Mouse (Mus musculus): Measurements from ENCODE around the gene Senp1.

Gene Senp1

DNA sequence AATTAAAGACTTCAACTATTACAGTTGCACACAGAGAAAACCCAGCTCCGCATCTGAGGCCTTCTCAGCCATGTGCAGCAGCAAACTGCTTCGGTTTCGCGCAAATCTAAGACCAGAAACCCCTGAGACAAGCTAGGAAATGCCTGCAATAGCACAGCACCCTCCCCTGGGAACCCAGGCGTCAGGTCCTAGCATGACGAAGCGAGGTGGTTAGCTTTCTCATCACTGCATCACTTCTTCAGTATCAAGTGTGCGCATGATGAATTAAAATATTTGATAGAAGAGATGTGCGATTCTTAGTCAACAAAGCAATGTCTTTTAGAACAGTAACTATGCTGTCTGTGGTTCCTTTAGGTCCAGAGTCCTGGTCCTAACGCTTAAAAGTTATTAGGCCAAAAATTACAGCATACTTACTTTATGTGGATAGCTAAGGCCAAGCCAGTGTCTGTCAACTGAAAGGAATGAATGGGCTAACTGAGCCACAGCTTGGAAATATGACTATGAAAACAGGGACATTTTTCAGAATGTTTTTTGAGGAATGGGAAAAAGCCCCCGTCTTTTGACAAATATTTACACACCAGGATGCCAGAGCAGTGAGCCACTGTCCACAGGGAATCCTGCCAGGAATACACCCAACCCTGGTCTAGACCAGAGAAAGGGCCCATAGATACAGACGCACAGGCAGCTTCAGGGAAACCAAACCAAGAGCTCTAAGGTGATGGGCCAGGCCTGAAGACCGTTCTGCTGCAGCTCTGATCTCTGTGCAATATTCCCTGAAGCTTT, 44.4 kb downstream of the Senp1 start:
- in situ Hi-C loops (cut with MboI, MseI) = no loop called here

DNA sequence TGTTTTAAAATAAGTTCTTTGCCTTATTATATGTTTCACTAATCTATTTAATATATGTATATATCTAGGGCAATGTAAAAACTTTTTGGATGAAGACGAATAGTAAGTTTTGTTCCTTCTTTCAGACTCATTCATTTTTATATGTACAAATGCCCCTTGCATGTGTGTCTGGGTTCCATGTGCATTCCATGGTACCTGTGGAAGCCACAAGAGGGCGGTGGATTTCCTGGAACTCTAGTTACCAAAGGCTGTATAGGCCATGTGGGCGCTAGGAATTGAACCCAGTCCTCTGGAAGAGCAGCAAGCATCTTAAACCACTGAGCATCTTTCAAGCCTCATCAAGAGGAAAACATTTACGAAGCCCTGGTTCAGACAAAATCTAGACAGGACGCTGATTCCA, 49.2 kb downstream of the Senp1 start:
- in situ Hi-C loops (cut with MboI, MseI) = no loop called here

- in situ Hi-C loops (cut with MboI, MseI) = no loop called here
Measured at GRCm38 (mm10) chr15:98043967-98044366, 49.6 kb downstream of the Senp1 start.

GRCm38 (mm10) chr15:98042508-98042907, 51.0 kb downstream of the Senp1 start:
- in situ Hi-C loops (cut with MboI, MseI) = no loop called here

DNA sequence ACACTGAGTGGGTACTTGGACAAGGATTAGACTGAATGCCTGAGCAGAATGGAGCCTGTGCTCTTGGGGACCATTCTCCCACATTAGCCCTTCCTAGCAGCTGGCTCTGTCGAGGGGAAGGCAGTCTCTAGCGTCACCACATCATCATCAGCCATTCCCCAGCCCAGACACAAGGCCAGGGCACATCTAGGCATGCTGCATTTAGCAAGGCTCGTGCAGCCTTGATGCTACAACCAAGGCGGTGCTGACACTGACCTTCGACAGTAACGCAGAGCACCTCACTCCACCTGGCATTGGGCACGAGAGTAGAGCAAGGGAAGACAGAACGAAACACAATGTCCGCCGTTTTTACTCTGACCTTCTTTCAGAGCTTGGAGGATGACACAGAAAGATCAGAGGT, 53.9 kb downstream of the Senp1 start:
- in situ Hi-C loops (cut with MboI, MseI) = no loop called here

- in situ Hi-C loops (cut with MboI, MseI) = no loop called here
Measured at GRCm38 (mm10) chr15:98036578-98036977, 57.0 kb downstream of the Senp1 start.

DNA sequence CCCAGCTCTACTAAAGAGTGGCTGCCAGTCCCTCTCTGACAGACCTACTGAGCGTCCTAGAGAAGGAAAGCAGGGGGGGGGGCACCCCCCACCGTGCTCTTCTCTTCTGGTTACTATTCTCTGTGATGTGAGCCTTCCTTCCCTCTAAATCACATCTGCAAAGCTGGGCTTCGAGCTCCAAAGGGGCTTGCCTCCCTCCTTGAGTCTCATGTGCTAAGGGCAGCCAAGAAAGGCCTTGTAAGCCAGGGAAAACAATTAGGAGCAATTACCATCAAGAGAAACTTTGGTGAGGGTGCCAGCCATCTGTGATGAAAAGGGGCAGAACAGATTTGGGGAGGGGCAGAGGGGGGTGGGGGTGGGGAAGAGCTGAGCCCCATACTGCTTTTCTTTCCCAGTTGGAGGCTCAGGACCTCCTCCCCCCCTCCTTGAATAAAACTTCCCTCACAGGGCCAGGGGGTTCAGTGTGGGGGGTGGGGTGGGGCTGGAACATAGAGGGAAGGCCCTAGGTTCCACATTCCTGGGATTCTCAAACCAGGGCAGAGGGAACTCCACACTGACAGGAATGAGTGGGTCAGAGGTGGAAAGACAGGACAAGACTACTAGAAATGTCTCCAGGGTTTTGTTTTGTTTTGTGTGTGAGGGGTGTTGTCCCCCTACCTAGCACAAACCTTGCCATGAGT, 58.3 kb downstream of the Senp1 start:
- in situ Hi-C loops (cut with MboI, MseI) = no loop called here

GRCm38 (mm10) chr15:98033233-98033748, 60.3 kb downstream of the Senp1 start:
- in situ Hi-C loops (cut with MboI, MseI) = no loop called here

GRCm38 (mm10) chr15:98029798-98030197, 63.7 kb downstream of the Senp1 start:
- in situ Hi-C loops (cut with MboI, MseI) = no loop called here

GRCm38 (mm10) chr15:98026967-98027904, 66.3 kb downstream of the Senp1 start:
- in situ Hi-C loops (cut with MboI, MseI) = no loop called here

- in situ Hi-C loops (cut with MboI, MseI) = no loop called here
Measured at GRCm38 (mm10) chr15:98025611-98026010, 67.9 kb downstream of the Senp1 start.

DNA sequence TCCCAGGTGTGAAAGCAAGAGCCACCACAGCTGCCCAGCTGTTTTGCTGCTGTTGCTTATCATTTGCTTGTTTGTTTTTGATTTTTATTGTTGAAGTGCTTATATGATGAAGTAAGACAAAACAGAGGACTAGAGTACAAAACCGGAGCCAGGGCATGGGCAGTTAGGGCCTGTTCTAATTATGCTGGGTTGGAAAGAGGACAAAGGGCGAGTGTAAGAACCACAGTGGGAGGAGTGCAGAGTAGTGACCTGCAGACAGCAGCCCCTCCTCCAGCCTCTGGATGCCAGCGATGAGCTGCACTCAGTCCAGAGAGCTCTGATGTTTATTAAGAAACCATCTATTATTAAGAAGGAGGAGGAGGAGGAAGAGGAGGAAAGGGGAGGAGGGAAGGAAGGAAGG, 70.4 kb downstream of the Senp1 start:
- in situ Hi-C loops (cut with MboI, MseI) = no loop called here

- in situ Hi-C loops (cut with MboI, MseI) = no loop called here
Measured at GRCm38 (mm10) chr15:98021886-98022285, 71.7 kb downstream of the Senp1 start.

DNA sequence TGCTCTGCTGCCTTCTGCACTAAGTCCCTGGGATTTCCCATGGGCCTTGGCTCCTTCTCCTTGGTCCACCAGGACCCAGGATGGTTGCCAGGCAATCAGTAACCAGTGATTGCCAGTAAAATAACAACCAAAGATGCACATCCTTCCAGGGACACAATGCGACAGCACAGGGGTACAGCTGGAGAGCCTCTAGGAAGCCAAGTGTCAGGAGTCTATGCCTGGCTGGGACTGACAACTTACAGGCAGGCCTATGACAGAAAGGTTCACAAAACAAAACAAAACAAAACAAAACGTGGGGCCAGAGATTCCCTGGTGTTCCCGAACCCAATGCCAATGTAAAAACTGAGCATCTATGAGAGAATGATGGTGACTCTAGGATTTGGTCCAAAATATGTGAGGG, 74.5 kb downstream of the Senp1 start:
- in situ Hi-C loops (cut with MboI, MseI) = loop anchor here (10.0 kb wide), 2 partner anchors 456 to 844 kb away; no protein-coding TSS in a partner anchor

DNA sequence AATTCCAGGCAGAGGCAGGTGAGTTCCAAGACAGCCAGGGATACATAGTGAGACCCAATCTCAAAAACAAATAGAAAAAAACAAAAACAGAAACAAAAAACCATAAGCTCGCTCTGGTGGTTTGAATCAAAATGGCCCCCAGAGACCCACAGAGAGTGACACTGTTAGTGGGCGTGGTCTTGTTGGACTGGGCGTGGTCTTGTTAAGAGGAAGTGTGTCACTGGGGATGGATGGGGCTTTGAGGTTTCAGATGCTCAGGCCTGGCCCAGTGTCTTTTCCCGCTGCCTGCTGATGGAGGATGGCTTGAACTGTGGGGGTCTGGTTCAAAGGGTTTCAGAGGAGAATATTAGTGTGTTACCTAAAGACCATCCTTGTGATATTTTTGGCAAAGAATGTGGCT, 75.6 kb downstream of the Senp1 start:
- in situ Hi-C loops (cut with MboI, MseI) = loop anchor here (10.0 kb wide), 2 partner anchors 457 to 843 kb away; no protein-coding TSS in a partner anchor

- in situ Hi-C loops (cut with MboI, MseI) = loop anchor here (10.0 kb wide), 2 partner anchors 462 to 838 kb away; no protein-coding TSS in a partner anchor
Measured at GRCm38 (mm10) chr15:98012810-98013209, 80.7 kb downstream of the Senp1 start.

DNA sequence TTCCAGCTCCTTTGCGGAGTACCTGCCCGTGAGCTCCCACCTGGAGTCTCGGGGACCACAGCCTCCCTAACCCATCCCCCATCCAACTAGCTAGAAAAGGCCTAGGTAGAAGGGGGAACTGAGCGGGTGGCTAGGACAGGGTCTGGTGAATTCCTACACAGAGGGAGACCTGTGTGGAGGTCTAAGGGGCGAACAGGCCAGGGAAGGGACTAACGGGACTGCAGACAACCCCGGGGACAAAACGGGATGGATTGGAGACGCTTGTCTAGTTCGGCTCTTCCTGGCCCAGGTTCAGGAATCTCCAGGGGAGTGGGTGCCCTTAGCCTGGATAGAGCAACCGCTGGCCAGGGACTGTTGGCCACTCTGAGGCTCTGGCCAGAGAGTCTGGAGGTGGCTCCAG, 88.4 kb downstream of the Senp1 start:
- in situ Hi-C loops (cut with MboI, MseI) = no loop called here

GRCm38 (mm10) chr15:98004740-98005159, 88.8 kb downstream of the Senp1 start:
- in situ Hi-C loops (cut with MboI, MseI) = no loop called here

DNA sequence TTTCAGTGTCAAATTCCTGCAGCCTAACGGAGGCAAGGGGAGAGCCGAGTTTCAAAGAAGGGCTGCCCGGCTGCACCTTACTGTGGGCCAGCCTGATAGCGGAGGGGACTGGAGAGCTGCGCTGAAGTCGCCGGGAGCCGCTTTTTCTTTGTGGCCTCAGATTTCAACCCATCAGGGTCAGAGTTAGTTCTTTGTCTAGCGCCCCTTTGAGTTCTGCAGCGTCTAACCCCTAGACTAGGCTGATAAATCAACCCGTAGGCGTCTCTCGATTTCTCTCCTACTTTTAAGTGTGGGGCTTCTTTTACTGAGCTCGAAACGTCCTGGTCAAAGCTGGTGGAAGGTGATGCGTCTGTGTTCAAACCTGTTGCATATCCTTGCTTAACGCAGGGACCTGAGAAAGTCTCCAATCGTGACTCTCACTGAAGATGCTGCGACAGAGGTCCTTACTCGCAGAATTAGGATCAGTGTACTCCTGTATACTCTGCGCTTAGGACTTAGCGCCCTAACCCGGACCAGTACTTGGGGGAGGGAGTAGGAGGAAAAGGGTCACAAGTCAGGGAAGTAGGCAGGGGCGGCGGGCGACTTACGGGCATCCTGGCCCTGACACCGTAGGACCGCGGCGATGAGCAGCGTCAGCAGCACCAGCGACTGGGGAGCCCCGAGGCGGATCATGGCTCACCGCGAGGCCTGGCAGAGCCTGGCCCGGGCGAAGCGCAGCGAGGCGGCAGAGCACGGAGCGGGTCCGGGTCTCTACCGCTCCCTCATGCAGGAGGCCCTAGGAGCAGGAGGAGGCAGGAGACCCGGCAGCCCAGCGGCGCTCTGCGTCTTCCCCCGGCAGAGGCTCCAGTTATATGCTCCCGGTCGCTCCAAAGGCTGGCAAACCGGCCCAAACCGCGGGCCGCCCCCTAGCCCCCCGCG, 89.5 kb downstream of the Senp1 start, which contains the start of gene Col2a1:
Gene Col2a1, minus strand, starts transcription at position 874 of the 918 bp plus-strand sequence.
- in situ Hi-C loops (cut with MboI, MseI) = no loop called here

Data from T-helper 2 cell (primary cell).